Mouse (Mus musculus) heart, embryonic 10.5 days (tissue): ENCODE results near the gene Rassf10. TPM values are rescaled to one million over a fixed set of nuclear protein-coding genes. Genes with fewer than 3 reads are reported as not detected.

Experiments used
- DNase-seq: peaks from one replicate; pipeline ENCODE4 v3.0.0-alpha.2; 2017; ENCODE audit warnings: low spot score
- H3K27ac ChIP-seq: fragments of 300-500 bp; sonication (generic); 2 replicates; pipeline ENCODE4 v1.5.1; 2016; ENCODE audit warnings: mild to moderate bottlenecking
- H3K27me3 ChIP-seq: fragments of 300-500 bp; sonication (generic); 2 replicates; pipeline ENCODE4 v1.6.1; 2016; ENCODE audit warnings: mild to moderate bottlenecking; ENCODE audit not compliant: poor library complexity, insufficient read depth, severe bottlenecking
- H3K36me3 ChIP-seq: fragments of 300-500 bp; sonication (generic); 2 replicates; pipeline ENCODE4 v1.6.1; 2016; ENCODE audit warnings: mild to moderate bottlenecking, moderate library complexity
- H3K4me1 ChIP-seq: fragments of 300-500 bp; sonication (generic); 2 replicates; pipeline ENCODE4 v1.6.1; 2016; ENCODE audit warnings: mild to moderate bottlenecking
- H3K4me3 ChIP-seq: fragments of 300-500 bp; sonication (generic); 2 replicates; pipeline ENCODE4 v1.5.1; 2016; ENCODE audit warnings: mild to moderate bottlenecking, moderate library complexity
- H3K9me3 ChIP-seq: fragments of 300-500 bp; sonication (generic); 2 replicates; pipeline ENCODE4 v1.6.1; 2016; ENCODE audit warnings: mild to moderate bottlenecking, moderate library complexity
- WGBS: fragments of 180-500 bp; shearing (Covaris S2); methylation state at CpG from one replicate; pipeline ENCODE4 v1.1.7; 2016; 5-methylcytosine and 5-hydroxymethylcytosine counted together
- polyA plus RNA-seq: library from polyadenylated mRNA; unstranded; fragments of >200 nt; fragmentation: Nextera tagmentation; extraction: Ambion mirVana; gene quantifications from 2 replicates; pipeline ENCODE4 v1.2.1, GENCODE M21; 2016

The Rassf10 gene
- polyA plus RNA-seq, 1 experiment from 2014 or later: 1.2 TPM

- H3K4me1 ChIP-seq: no peaks in the 10 kb centered on the region
- no peaks in the 10 kb centered on the region for H3K27me3 ChIP-seq
- no peaks in the 10 kb centered on the region for H3K36me3 ChIP-seq
- no peak overlapping the region for H3K4me3 ChIP-seq
- no peak for DNase-seq
- H3K9me3 ChIP-seq: no peaks in the 10 kb centered on the region
- no peak overlapping the region for H3K27ac ChIP-seq
- WGBS: 84% methylated on average over 8 of the region's 8 CpGs
Measured at GRCm38 (mm10) chr7:112937089-112937488, 16.7 kb upstream of the Rassf10 start.

GRCm38 (mm10) chr7:112938959-112939358 is 14.8 kb upstream of the Rassf10 start:
- Histone ChIP-seq H3K27ac (no peak overlapping the region), H3K27me3 (no peaks in the 10 kb centered on the region), H3K4me3 (no peak overlapping the region), H3K9me3 (no peaks in the 10 kb centered on the region), H3K4me1 (no peaks in the 10 kb centered on the region), H3K36me3 (no peaks in the 10 kb centered on the region)
- no peak for DNase-seq
- 45% methylated on average over 5 of the region's 5 CpGs for WGBS

GRCm38 (mm10) chr7:112942567-112942966 is 11.2 kb upstream of the Rassf10 start:
- H3K27ac ChIP-seq: no peak overlapping the region
- no peaks in the 10 kb centered on the region for H3K9me3 ChIP-seq
- H3K4me1 ChIP-seq: no peaks in the 10 kb centered on the region
- H3K4me3 ChIP-seq: no peak overlapping the region
- H3K27me3 ChIP-seq: no peaks in the 10 kb centered on the region
- WGBS: 73% methylated on average over 5 of the region's 5 CpGs
- no peak for DNase-seq
- H3K36me3 ChIP-seq: no peaks in the 10 kb centered on the region

- no peaks in the 10 kb centered on the region for H3K4me1 ChIP-seq
- H3K36me3 ChIP-seq: no peaks in the 10 kb centered on the region
- no peaks in the 10 kb centered on the region for H3K9me3 ChIP-seq
- H3K4me3 ChIP-seq: no peak overlapping the region
- no peaks in the 10 kb centered on the region for H3K27me3 ChIP-seq
- H3K27ac ChIP-seq: no peak overlapping the region
- WGBS: 82% methylated on average over 1 of the region's 1 CpGs
- no peak for DNase-seq
Measured at GRCm38 (mm10) chr7:112943056-112943455, 10.7 kb upstream of the Rassf10 start.

- H3K27ac ChIP-seq: no peak overlapping the region
- H3K36me3 ChIP-seq: no peaks in the 10 kb centered on the region
- peaks cover 12% of the 10 kb centered on the region; the same call in 1 of the 2 replicates for H3K27me3 ChIP-seq
- 53% methylated on average over 6 of the region's 6 CpGs for WGBS
- H3K4me1 ChIP-seq: no peaks in the 10 kb centered on the region
- H3K9me3 ChIP-seq: no peaks in the 10 kb centered on the region
- no peak for DNase-seq
- H3K4me3 ChIP-seq: no peak overlapping the region
Measured at GRCm38 (mm10) chr7:112946706-112947105, 7.1 kb upstream of the Rassf10 start.

DNA sequence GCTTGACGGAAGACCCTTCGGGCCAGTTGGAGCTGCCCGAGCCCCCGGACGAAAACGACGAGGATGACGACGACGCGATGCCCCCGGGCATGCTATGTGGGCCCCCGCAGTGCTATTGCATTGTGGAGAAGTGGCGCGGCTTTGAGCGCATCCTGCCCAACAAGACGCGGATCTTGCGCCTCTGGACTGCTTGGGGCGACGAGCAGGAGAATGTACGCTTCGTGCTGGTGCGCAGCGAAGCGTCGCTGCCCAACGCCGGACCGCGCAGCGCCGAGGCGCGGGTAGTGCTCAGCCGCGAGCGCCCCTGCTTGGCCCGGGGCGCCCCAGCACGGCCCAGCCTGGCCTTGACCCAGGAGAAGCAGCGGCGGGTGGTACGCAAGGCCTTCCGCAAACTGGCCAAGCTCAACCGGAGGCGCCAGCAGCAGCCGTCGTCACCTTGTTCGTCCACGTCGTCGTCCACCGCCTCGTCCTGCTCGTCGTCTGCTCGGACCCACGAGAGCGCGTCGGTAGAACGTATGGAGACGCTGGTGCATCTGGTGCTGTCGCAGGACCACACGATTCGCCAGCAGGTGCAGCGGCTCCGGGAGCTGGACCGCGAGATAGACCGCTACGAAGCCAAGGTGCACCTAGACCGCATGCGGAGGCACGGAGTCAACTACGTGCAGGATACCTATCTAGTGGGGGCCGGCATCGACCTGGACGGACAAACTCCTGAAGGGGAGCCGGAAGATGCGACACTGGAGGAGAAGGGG is 765 bp downstream of the Rassf10 start:
- Histone ChIP-seq H3K4me3 (peak overlapping the region; percentile 66), H3K9me3 (no peaks in the 10 kb centered on the region), H3K36me3 (no peaks in the 10 kb centered on the region), H3K4me1 (peaks cover 30% of the 10 kb centered on the region), H3K27ac (peak overlapping the region; percentile 79), H3K27me3 (peaks cover 66% of the 10 kb centered on the region)
- DNase-seq: peak; percentile 75
- 1% methylated on average over 82 of the region's 82 CpGs for WGBS

DNA sequence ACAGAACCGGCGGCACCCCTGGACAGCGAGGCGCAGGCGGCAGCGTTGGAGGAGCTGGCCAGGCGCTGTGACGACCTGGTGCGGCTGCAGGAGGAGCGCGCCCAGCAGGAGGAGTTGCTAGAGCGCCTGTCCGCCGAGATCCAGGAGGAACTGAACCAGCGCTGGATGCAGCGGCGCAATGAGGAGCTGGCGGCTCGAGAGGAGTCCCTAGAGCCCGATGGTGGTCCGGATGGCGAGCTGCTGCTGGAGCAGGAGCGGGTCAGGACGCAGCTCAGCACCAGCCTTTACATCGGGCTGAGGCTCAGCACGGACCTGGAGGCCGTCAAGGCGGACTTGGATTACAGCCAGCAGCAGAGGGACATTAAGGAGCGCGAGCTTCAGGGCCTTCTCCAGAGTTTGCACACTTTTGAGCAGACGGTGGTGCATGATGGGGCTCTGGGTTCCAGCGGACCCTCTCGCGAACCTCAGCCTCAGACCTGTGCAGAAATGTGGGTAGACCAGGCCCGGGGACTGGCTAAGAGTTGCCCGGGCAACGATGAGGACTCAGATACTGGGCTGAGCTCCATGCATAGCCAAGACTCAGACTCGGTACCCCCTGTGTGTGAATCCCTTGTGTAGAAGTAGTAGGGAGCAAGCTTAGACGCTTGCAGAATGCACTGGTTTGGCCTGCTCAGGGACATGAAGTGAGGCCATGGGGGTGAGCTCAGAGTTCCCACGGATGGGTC is 1.5 kb downstream of the Rassf10 start:
- H3K4me3 ChIP-seq: peak overlapping the region; percentile 66
- peak overlapping the region; percentile 79 for H3K27ac ChIP-seq
- peaks cover 62% of the 10 kb centered on the region for H3K27me3 ChIP-seq
- H3K9me3 ChIP-seq: no peaks in the 10 kb centered on the region
- peaks cover 30% of the 10 kb centered on the region for H3K4me1 ChIP-seq
- no peaks in the 10 kb centered on the region for H3K36me3 ChIP-seq
- WGBS: 3% methylated on average over 40 of the region's 40 CpGs
- peak; percentile 75 for DNase-seq

- no peak for DNase-seq
- peak overlapping the region; percentile 66; the same call in 1 of the 2 replicates for H3K4me3 ChIP-seq
- H3K27ac ChIP-seq: no peak overlapping the region
- peaks cover 55% of the 10 kb centered on the region for H3K27me3 ChIP-seq
- no peaks in the 10 kb centered on the region for H3K9me3 ChIP-seq
- H3K4me1 ChIP-seq: peaks cover 30% of the 10 kb centered on the region
- no peaks in the 10 kb centered on the region for H3K36me3 ChIP-seq
- WGBS: 29% methylated on average over 3 of the region's 3 CpGs
Measured at GRCm38 (mm10) chr7:112955955-112956354, 2.2 kb downstream of the Rassf10 start.

GRCm38 (mm10) chr7:112956961-112957360 is 3.2 kb downstream of the Rassf10 start:
- H3K27ac ChIP-seq: no peak overlapping the region
- peaks cover 30% of the 10 kb centered on the region for H3K4me1 ChIP-seq
- 45% methylated on average over 7 of the region's 7 CpGs for WGBS
- DNase-seq: no peak
- H3K9me3 ChIP-seq: no peaks in the 10 kb centered on the region
- H3K36me3 ChIP-seq: no peaks in the 10 kb centered on the region
- peaks cover 53% of the 10 kb centered on the region for H3K27me3 ChIP-seq
- H3K4me3 ChIP-seq: no peak overlapping the region; the same call in 1 of the 2 replicates

DNA sequence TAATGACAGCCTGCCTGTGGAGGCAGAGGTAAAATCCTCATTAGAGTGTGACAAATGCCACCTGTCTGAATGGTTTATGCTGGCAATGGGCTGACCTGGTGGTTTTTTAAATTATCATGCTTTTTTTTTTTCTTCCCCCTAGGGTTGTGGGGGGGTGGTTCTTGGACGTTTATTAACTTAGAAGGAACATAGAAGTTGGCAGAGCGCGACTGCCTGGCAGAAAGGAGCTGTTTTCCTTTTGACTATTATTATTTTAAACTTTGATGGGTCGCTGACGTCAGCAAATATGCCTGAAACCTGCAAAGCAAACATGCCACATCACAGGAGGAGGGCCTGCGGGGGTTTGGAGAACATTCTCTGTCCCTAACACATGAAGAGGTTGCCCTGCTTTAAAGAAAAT is 3.9 kb downstream of the Rassf10 start:
- Histone ChIP-seq H3K27me3 (peaks cover 53% of the 10 kb centered on the region), H3K27ac (no peak overlapping the region), H3K36me3 (no peaks in the 10 kb centered on the region), H3K4me1 (peaks cover 30% of the 10 kb centered on the region), H3K9me3 (no peaks in the 10 kb centered on the region), H3K4me3 (no peak overlapping the region)
- 61% methylated on average over 6 of the region's 6 CpGs for WGBS
- DNase-seq: no peak

GRCm38 (mm10) chr7:112966382-112966781 is 12.6 kb downstream of the Rassf10 start:
- Histone ChIP-seq H3K27ac (no peak overlapping the region), H3K9me3 (peaks cover 5% of the 10 kb centered on the region), H3K4me1 (peaks cover 3% of the 10 kb centered on the region), H3K27me3 (no peaks in the 10 kb centered on the region), H3K36me3 (no peaks in the 10 kb centered on the region), H3K4me3 (no peak overlapping the region)
- no peak for DNase-seq
- WGBS: 62% methylated on average over 6 of the region's 6 CpGs

- whole genome bisulfite sequencing: 27% methylated on average over 3 of the region's 3 CpGs
- DNase-seq: no peak
- Histone ChIP-seq H3K27me3 (no peaks in the 10 kb centered on the region), H3K4me1 (peaks cover 3% of the 10 kb centered on the region), H3K4me3 (no peak overlapping the region), H3K9me3 (peaks cover 5% of the 10 kb centered on the region), H3K36me3 (no peaks in the 10 kb centered on the region), H3K27ac (no peak overlapping the region)
Measured at GRCm38 (mm10) chr7:112966786-112967185, 13.0 kb downstream of the Rassf10 start.

GRCm38 (mm10) chr7:112983316-112983715 is 29.6 kb downstream of the Rassf10 start:
- no peak for DNase-seq
- H3K27ac ChIP-seq: no peak overlapping the region
- H3K36me3 ChIP-seq: no peaks in the 10 kb centered on the region
- H3K4me3 ChIP-seq: no peak overlapping the region
- WGBS: 63% methylated on average over 5 of the region's 5 CpGs
- H3K9me3 ChIP-seq: no peaks in the 10 kb centered on the region
- 0 out of 2 replicates have a peak, but pooled peaks cover 5% of the 10 kb centered on the region for H3K27me3 ChIP-seq
- peaks cover 17% of the 10 kb centered on the region for H3K4me1 ChIP-seq
